Mouse (Mus musculus) small intestine, adult 2 months (tissue): Measurements from ENCODE around the gene Egln2.

Experiments used
- CTCF ChIP-seq: fragments of 200-500 bp; IDR thresholded peaks from 2 replicates; pipeline ENCODE4 v1.5.1; 2012; ENCODE audit warnings: low read depth, mild to moderate bottlenecking, control low read depth, inconsistent platforms, low read length, moderate library complexity, mixed read lengths; ENCODE audit not compliant: insufficient replicate concordance, insufficient read length; ENCODE audit errors: extremely low read depth
- POLR2A ChIP-seq: fragments of 200-500 bp; IDR thresholded peaks from 2 replicates; pipeline ENCODE4 v1.6.1; 2012; ENCODE audit warnings: low read depth, mild to moderate bottlenecking, control low read depth, inconsistent platforms, low read length, moderate library complexity

DNA sequence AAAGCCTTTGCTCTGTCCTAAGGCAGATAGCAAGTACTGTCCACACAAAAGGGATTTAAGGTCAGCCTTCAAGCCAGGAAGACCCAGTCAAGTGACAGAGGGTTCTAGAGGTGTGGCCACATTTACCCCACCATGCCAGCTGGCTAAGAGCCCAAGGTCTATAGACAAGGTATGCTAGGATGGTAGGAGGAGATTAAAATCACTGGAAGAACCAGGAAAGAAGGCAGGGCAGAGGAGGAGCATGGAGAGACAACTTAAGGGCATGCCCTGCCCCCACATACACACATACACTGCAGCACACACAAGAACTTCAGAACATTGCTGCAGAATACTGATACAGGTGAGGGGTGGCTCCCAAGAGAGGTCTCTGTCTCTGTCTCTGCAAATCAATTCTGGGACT lies 46.9 kb downstream of the Egln2 start, which contains the start of gene Cyp2f2:
- no peak for TF ChIP-seq POLR2A
- TF ChIP-seq CTCF: no peak
